Mouse (Mus musculus): ENCODE results near the gene Stpg3. TPM values are rescaled to one million over a fixed set of nuclear protein-coding genes. Genes with fewer than 3 reads are reported as not detected.

Gene Stpg3
- polyA plus RNA-seq, 1 experiment from 2014 or later, result not detected

DNA sequence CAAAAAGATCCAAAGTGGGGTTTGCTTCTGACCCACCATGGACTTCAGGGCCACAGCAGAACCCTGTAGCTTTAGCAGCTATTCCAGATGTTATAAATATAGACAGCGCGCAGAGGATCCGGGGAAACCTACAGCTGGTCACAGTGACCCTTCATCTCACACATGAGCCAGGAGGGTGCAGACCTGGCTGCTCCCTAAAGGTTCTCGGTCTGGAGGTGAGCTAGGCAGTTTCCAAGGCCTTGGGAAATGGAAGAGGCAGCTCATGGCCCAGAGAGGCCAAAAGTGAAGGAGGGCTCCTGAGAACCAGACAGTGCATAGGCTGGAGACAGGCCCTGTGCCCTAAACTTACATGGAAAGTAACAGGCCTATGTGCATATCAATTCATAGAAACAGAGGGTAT, 40.6 kb downstream of the Stpg3 start:
- Histone ChIP-seq H3K27me3 (replicated peaks) (peaks cover 11% of the 10 kb centered on the region), H3K9ac (no peak overlapping the region), H3K4me2 (replicated peaks) (no peak overlapping the region), H3K4me3 (replicated peaks) (no peak overlapping the region), H3K36me3 (no peaks in the 10 kb centered on the region), H3K4me1 (replicated peaks) (peaks cover 73% of the 10 kb centered on the region), H3K9me3 (no peaks in the 10 kb centered on the region), H3K27ac (no peak overlapping the region)
- no peak for ATAC-seq
- WGBS, result 93% methylated on average over 4 of the region's 4 CpGs

GRCm38 (mm10) chr2:25172629-25173028, 41.8 kb downstream of the Stpg3 start:
- Histone ChIP-seq H3K4me2 (replicated peaks) (peak overlapping the region; percentile 32), H3K27me3 (replicated peaks) (no peaks in the 10 kb centered on the region; the same call in 1 of the 2 replicates), H3K4me1 (replicated peaks) (peaks cover 73% of the 10 kb centered on the region), H3K9ac (no peak overlapping the region), H3K9me3 (no peaks in the 10 kb centered on the region), H3K27ac (peak overlapping the region; percentile 62; the same call in 1 of the 2 replicates), H3K4me3 (replicated peaks) (no peak overlapping the region), H3K36me3 (no peaks in the 10 kb centered on the region)
- WGBS, result 39% methylated on average over 8 of the region's 8 CpGs
- ATAC-seq, result peak; percentile 71

DNA sequence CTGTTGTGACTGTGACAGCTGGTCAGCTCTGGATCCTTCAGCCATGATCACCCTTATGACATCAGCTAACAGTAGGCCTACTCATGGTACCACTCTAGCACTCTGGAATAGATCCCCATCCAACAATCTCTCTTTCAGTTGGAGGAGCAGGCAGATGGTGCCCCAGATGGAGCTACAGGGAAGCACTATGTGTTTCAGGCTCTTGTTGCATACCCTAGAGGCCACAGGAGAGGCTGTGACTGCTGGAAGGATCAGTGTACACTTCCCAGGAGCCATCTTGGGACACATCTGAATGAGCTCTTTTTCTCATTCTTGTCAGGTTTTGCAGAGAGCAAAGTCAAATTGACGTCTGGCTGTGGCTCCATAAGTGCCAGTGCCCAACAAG, 42.7 kb downstream of the Stpg3 start:
- H3K27me3 ChIP-seq (replicated peaks), result no peaks in the 10 kb centered on the region
- H3K9me3 ChIP-seq, result no peaks in the 10 kb centered on the region
- H3K4me1 ChIP-seq (replicated peaks), result peaks cover 69% of the 10 kb centered on the region
- no peak overlapping the region for H3K4me2 ChIP-seq (replicated peaks)
- H3K4me3 ChIP-seq (replicated peaks), result no peak overlapping the region
- no peak overlapping the region for H3K9ac ChIP-seq
- no peak for ATAC-seq
- H3K27ac ChIP-seq, result no peak overlapping the region
- no peaks in the 10 kb centered on the region for H3K36me3 ChIP-seq
- 81% methylated on average over 1 of the region's 1 CpGs for WGBS

DNA sequence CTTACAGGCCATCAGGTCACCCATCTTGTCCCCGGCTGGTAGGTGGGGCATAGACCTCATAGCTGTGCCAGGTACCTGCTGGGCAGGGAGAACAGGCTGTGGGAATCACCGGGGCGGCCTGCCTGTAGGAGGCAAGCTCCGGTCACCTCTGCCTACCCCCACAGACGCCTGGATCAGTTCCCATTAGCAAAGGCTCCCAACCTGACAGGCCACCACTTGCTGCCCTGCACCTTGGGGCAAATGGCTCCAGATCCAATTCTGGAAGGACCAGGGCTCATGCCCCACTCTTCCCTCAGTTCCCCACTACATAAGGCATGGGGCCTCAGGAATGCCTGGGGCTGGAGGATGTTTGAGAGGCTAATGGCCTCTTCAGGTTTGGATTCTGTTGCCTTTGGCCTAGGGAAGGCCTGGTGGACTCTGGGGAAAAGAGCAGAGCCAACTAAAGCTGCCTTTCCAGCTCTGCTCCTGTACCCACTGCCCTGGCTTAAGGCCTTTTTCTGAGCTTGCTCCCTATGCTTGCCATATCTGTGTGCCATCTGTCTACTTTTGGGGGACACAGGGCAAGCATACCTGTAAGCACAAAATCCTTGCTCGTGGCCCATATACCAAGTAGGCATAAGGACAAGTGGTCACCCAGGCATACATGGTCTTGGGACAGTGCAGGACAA, 43.2 kb downstream of the Stpg3 start:
- H3K4me2 ChIP-seq (replicated peaks), result no peak overlapping the region
- no peak overlapping the region for H3K4me3 ChIP-seq (replicated peaks)
- H3K4me1 ChIP-seq (replicated peaks), result peaks cover 64% of the 10 kb centered on the region
- H3K27me3 ChIP-seq (replicated peaks), result no peaks in the 10 kb centered on the region
- H3K9me3 ChIP-seq, result no peaks in the 10 kb centered on the region
- 88% methylated on average over 6 of the region's 6 CpGs for WGBS
- no peak overlapping the region for H3K9ac ChIP-seq
- no peaks in the 10 kb centered on the region for H3K36me3 ChIP-seq
- H3K27ac ChIP-seq, result no peak overlapping the region
- ATAC-seq, result no peak

DNA sequence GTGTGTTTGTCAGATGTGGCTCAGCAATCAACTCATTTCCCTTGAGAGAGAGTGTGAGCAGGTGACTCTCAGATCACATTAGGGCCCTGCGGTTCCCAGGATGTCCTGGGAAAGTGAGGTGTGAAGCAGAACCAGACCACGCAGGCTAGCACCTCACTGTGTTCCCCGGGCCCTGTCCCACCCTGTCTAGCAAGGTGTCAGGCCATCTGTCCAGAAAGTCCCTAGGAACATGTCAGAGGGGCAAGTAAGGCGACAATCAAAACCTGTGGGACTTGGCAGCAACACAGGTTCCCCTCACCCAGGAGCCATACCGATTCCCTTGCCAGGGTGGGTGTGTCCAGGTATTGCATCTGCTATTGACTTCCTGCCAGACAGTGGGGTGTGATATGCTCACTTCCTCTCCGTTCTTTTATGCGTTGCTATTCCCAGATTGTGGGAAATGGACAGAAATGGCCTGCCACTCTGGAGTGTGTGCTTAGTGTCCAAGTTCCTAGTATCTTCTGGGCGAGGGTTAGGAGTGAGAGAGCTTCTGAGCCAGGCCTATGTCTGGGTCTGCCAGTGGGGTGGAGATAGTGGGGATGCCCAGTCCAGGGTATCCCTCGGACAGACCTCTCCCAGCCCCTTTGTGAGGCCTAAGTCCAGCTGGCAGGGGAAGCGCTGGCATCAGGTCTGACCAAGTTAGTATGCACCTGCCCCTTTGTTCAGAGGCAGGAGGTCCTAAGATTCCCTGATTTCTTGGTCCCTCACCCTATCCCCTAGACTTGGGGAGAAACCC, 43.9 kb downstream of the Stpg3 start:
- H3K27ac ChIP-seq, result no peak overlapping the region
- peaks cover 57% of the 10 kb centered on the region for H3K4me1 ChIP-seq (replicated peaks)
- WGBS, result 65% methylated on average over 10 of the region's 10 CpGs
- H3K27me3 ChIP-seq (replicated peaks), result no peaks in the 10 kb centered on the region
- no peak overlapping the region for H3K4me3 ChIP-seq (replicated peaks)
- ATAC-seq, result no peak
- no peak overlapping the region for H3K9ac ChIP-seq
- H3K36me3 ChIP-seq, result no peaks in the 10 kb centered on the region
- H3K9me3 ChIP-seq, result no peaks in the 10 kb centered on the region
- no peak overlapping the region for H3K4me2 ChIP-seq (replicated peaks)

GRCm38 (mm10) chr2:25169778-25170177, 44.7 kb downstream of the Stpg3 start:
- peaks cover 55% of the 10 kb centered on the region for H3K4me1 ChIP-seq (replicated peaks)
- no peak overlapping the region for H3K4me3 ChIP-seq (replicated peaks)
- H3K9ac ChIP-seq, result no peak overlapping the region
- H3K27me3 ChIP-seq (replicated peaks), result no peaks in the 10 kb centered on the region
- H3K36me3 ChIP-seq, result no peaks in the 10 kb centered on the region
- 49% methylated on average over 5 of the region's 5 CpGs for WGBS
- H3K4me2 ChIP-seq (replicated peaks), result no peak overlapping the region
- H3K9me3 ChIP-seq, result no peaks in the 10 kb centered on the region
- no peak for ATAC-seq
- no peak overlapping the region for H3K27ac ChIP-seq

DNA sequence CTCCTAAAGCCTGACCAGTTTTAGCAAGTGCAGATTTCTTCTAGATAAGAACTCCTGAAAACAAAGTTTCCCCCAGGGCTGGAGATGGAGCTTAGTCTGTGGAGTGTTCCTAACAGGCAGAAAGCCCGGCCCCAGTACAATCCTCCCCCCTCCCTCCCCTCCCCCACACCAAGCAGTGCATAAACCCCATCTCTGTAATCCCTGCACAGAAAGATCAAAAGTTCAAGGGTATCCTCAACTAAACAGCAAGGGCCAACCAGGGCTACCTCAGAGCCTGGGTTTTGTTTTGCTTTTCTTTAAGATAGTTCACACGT, 45.8 kb downstream of the Stpg3 start:
- Histone ChIP-seq H3K4me1 (replicated peaks) (peaks cover 51% of the 10 kb centered on the region), H3K4me3 (replicated peaks) (peak overlapping the region; percentile 42), H3K36me3 (no peaks in the 10 kb centered on the region), H3K4me2 (replicated peaks) (peak overlapping the region; percentile 88), H3K9me3 (no peaks in the 10 kb centered on the region), H3K9ac (peak overlapping the region; percentile 53; the same call in 1 of the 2 replicates), H3K27ac (peak overlapping the region; percentile 68; the same call in 1 of the 2 replicates), H3K27me3 (replicated peaks) (no peaks in the 10 kb centered on the region)
- WGBS, result 21% methylated on average over 2 of the region's 2 CpGs
- no peak; the same call in 1 of the 2 replicates for ATAC-seq

DNA sequence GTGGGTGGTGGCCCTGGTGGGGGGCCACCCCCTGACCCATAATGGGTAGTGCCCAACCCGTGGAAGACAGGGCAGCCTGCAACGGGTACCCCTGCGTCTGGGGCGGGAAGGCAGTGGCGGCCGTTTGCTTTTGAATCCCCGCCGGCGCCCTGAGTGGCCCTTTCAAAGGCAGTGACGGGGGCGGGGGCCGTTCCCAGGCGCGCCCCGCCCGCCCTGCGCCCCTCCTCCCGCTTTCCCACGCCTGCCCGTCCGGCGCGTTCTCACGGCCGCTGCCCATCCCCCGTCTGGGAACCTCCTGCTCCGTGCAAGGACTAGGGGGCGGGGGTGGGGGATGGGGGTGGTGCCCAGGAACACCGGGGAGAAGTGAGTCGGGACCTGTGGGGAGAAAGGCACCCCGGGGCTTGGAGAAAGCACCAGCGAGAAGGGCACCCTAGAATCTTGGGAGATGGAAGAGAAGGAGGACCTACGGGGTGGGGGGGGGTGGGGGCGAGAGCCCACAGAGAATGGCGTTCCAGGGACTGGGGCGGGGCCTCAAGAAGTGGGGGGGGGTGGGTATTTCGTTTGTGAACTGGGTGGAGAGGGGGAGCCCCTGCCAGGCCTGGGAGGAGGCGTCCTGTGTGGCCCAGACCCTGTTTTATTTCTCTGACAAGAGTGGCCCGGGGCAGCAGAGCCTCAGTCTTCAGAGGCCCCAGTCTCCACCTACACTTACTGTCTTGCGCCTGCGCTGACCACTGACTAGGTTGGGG, 46.3 kb downstream of the Stpg3 start:
- peak; percentile 75 for ATAC-seq
- H3K4me1 ChIP-seq (replicated peaks), result peaks cover 51% of the 10 kb centered on the region
- WGBS, result under 1% methylated on average over 39 of the region's 41 CpGs

DNA sequence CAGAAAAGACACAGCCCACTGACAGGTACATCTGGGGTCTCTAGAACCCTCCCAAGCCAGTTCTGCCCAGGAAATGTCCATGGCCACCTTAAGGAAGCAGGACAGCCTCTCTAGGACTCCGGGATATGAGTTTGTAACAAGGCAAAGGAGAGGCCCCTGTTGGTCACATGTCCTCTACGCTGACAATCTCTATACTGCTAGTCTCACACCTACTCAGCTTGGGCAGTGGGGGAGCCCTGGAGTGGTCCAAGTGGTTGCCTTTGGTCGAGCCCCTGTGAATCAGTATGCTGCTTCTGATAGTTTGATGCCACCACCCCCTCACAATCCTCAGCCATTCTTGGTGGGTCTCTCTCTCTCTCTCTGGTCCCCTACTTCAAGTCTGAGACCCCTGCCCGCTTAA, 47.0 kb downstream of the Stpg3 start:
- Histone ChIP-seq H3K4me1 (replicated peaks) (peaks cover 48% of the 10 kb centered on the region), H3K9me3 (no peaks in the 10 kb centered on the region), H3K27me3 (replicated peaks) (no peaks in the 10 kb centered on the region), H3K36me3 (no peaks in the 10 kb centered on the region), H3K27ac (peak overlapping the region; percentile 68), H3K9ac (peak overlapping the region; percentile 53), H3K4me3 (replicated peaks) (peak overlapping the region; percentile 42), H3K4me2 (replicated peaks) (peak overlapping the region; percentile 88)
- WGBS, result 23% methylated on average over 4 of the region's 4 CpGs
- ATAC-seq, result peak; percentile 54

More for the DNA sequence above, 46.3 kb downstream of the Stpg3 start:
- H3K9me3 ChIP-seq, result no peaks in the 10 kb centered on the region
- peak overlapping the region; percentile 42 for H3K4me3 ChIP-seq (replicated peaks)
- H3K27me3 ChIP-seq (replicated peaks), result no peaks in the 10 kb centered on the region
- H3K27ac ChIP-seq, result peak overlapping the region; percentile 68
- peak overlapping the region; percentile 88 for H3K4me2 ChIP-seq (replicated peaks)
- H3K36me3 ChIP-seq, result no peaks in the 10 kb centered on the region
- H3K9ac ChIP-seq, result peak overlapping the region; percentile 53

Other genes with a start within 250 kb of the Stpg3 start
- 136 and 141 TPM in 2 replicates for gene Mrpl41, start 239.5 kb downstream of the Stpg3 start, polyA plus RNA-seq (2015; fragmentation: Nextera tagmentation; extraction: Ambion mirVana)
- 7.7 and 8.5 TPM in 2 replicates for gene Pnpla7, start 238.6 kb downstream of the Stpg3 start, polyA plus RNA-seq (2015; fragmentation: Nextera tagmentation; extraction: Ambion mirVana)
- 48.8 and 50.6 TPM in 2 replicates for gene Nsmf, start 160.3 kb downstream of the Stpg3 start, polyA plus RNA-seq (2015; fragmentation: Nextera tagmentation; extraction: Ambion mirVana)
- gene Entpd8, start 134.3 kb downstream of the Stpg3 start, polyA plus RNA-seq (2015; fragmentation: Nextera tagmentation; extraction: Ambion mirVana), result 8.9 and 11.7 TPM in 2 replicates
- gene Noxa1, start 119.5 kb downstream of the Stpg3 start, polyA plus RNA-seq (2015; fragmentation: Nextera tagmentation; extraction: Ambion mirVana), result 5.6 and 10.0 TPM in 2 replicates
- 14.3 and 19.3 TPM in 2 replicates for gene Nrarp, start 33.9 kb downstream of the Stpg3 start, polyA plus RNA-seq (2015; fragmentation: Nextera tagmentation; extraction: Ambion mirVana)
- 16.4 and 18.5 TPM in 2 replicates for gene Tor4a, start 17.8 kb downstream of the Stpg3 start, polyA plus RNA-seq (2015; fragmentation: Nextera tagmentation; extraction: Ambion mirVana)
- gene Nelfb, start 3.1 kb downstream of the Stpg3 start, polyA plus RNA-seq (2015; fragmentation: Nextera tagmentation; extraction: Ambion mirVana), result 94.8 and 106 TPM in 2 replicates
- not detected in 2 replicates for gene Fam166a, start 4.1 kb upstream of the Stpg3 start, polyA plus RNA-seq (2015; fragmentation: Nextera tagmentation; extraction: Ambion mirVana)
- 600 and 657 TPM in 2 replicates for gene Tubb4b, start 10.1 kb upstream of the Stpg3 start, polyA plus RNA-seq (2015; fragmentation: Nextera tagmentation; extraction: Ambion mirVana)
- 5.0 and 5.6 TPM in 2 replicates for gene Slc34a3, start 19.7 kb upstream of the Stpg3 start, polyA plus RNA-seq (2015; fragmentation: Nextera tagmentation; extraction: Ambion mirVana)
- gene Rnf224, start 22.1 kb upstream of the Stpg3 start, polyA plus RNA-seq (2015; fragmentation: Nextera tagmentation; extraction: Ambion mirVana), result 0.14 and 0.29 TPM in 2 replicates
- 19.0 and 24.8 TPM in 2 replicates for gene Rnf208, start 27.6 kb upstream of the Stpg3 start, polyA plus RNA-seq (2015; fragmentation: Nextera tagmentation; extraction: Ambion mirVana)
- gene Cysrt1, start 27.8 kb upstream of the Stpg3 start, polyA plus RNA-seq (2015; fragmentation: Nextera tagmentation; extraction: Ambion mirVana), result 1.4 and 2.3 TPM in 2 replicates
- gene AL732309.1, start 32.2 kb upstream of the Stpg3 start, polyA plus RNA-seq (2015; fragmentation: Nextera tagmentation; extraction: Ambion mirVana), result 4.3 and 5.5 TPM in 2 replicates
- 22.8 and 23.2 TPM in 2 replicates for gene Tmem203, start 40.8 kb upstream of the Stpg3 start, polyA plus RNA-seq (2015; fragmentation: Nextera tagmentation; extraction: Ambion mirVana)
- 20.7 and 23.6 TPM in 2 replicates for gene Tprn, start 48.0 kb upstream of the Stpg3 start, polyA plus RNA-seq (2015; fragmentation: Nextera tagmentation; extraction: Ambion mirVana)
- gene Ssna1, start 57.8 kb upstream of the Stpg3 start, polyA plus RNA-seq (2015; fragmentation: Nextera tagmentation; extraction: Ambion mirVana), result 200 and 212 TPM in 2 replicates
- 95.8 and 103 TPM in 2 replicates for gene Anapc2, start 57.8 kb upstream of the Stpg3 start, polyA plus RNA-seq (2015; fragmentation: Nextera tagmentation; extraction: Ambion mirVana)
- not detected in 2 replicates for gene Tmem210, start 73.5 kb upstream of the Stpg3 start, polyA plus RNA-seq (2015; fragmentation: Nextera tagmentation; extraction: Ambion mirVana)
- 0.43 and 1.8 TPM in 2 replicates for gene Lrrc26, start 75.3 kb upstream of the Stpg3 start, polyA plus RNA-seq (2015; fragmentation: Nextera tagmentation; extraction: Ambion mirVana)
- gene Grin1, start 104.5 kb upstream of the Stpg3 start, polyA plus RNA-seq (2015; fragmentation: Nextera tagmentation; extraction: Ambion mirVana), result 1.4 TPM in 2 replicates
- 40.2 and 40.8 TPM in 2 replicates for gene Man1b1, start 117.7 kb upstream of the Stpg3 start, polyA plus RNA-seq (2015; fragmentation: Nextera tagmentation; extraction: Ambion mirVana)
- 46.0 and 48.6 TPM in 2 replicates for gene Dpp7, start 141.7 kb upstream of the Stpg3 start, polyA plus RNA-seq (2015; fragmentation: Nextera tagmentation; extraction: Ambion mirVana)
- gene Uap1l1, start 151.0 kb upstream of the Stpg3 start, polyA plus RNA-seq (2015; fragmentation: Nextera tagmentation; extraction: Ambion mirVana), result 105 and 122 TPM in 2 replicates
- 46.8 and 48.8 TPM in 2 replicates for gene Sapcd2, start 157.7 kb upstream of the Stpg3 start, polyA plus RNA-seq (2015; fragmentation: Nextera tagmentation; extraction: Ambion mirVana)
- gene Entpd2, start 181.2 kb upstream of the Stpg3 start, polyA plus RNA-seq (2015; fragmentation: Nextera tagmentation; extraction: Ambion mirVana), result 12.1 and 15.6 TPM in 2 replicates
- gene Npdc1, start 184.7 kb upstream of the Stpg3 start, polyA plus RNA-seq (2015; fragmentation: Nextera tagmentation; extraction: Ambion mirVana), result 40.9 and 48.2 TPM in 2 replicates
- gene Fut7, start 208.6 kb upstream of the Stpg3 start, polyA plus RNA-seq (2015; fragmentation: Nextera tagmentation; extraction: Ambion mirVana), result 0.18 TPM in 1 of 2 replicates, not detected in the other
- 2.8 and 3.7 TPM in 2 replicates for gene Abca2, start 214.1 kb upstream of the Stpg3 start, polyA plus RNA-seq (2015; fragmentation: Nextera tagmentation; extraction: Ambion mirVana)
- 2.2 and 3.0 TPM in 2 replicates for gene Clic3, start 242.2 kb upstream of the Stpg3 start, polyA plus RNA-seq (2015; fragmentation: Nextera tagmentation; extraction: Ambion mirVana)
- gene Paxx, start 246.5 kb upstream of the Stpg3 start, polyA plus RNA-seq (2015; fragmentation: Nextera tagmentation; extraction: Ambion mirVana), result 28.0 and 33.2 TPM in 2 replicates